Mouse (Mus musculus): ENCODE results near the gene Uckl1. TPM values are rescaled to one million over a fixed set of nuclear protein-coding genes. Genes with fewer than 3 reads are reported as not detected.

The Uckl1 gene
- polyA plus RNA-seq, 1 experiment, result 37.5 TPM

GRCm38 (mm10) chr2:181591528-181592085 is 6.9 kb upstream of the Uckl1 start, which contains the start of gene Prpf6:
TSS of gene Prpf6 (plus strand) at chr2:181591868.
- Histone ChIP-seq H3K4me3 (ENCODE audit: low read depth, low read length) (peak within 1 kb of the TSS; percentile 89), H3K9ac (ENCODE audit: low read depth, poor library complexity, severe bottlenecking) (peak within 1 kb of the TSS; percentile 98), H3K27me3 (ENCODE audit: control insufficient read depth, insufficient read depth, low read length, poor library complexity, severe bottlenecking) (no peaks in the 10 kb centered on the region), H3K4me1 (ENCODE audit: control insufficient read depth, insufficient read depth, low read length) (no peaks in the 10 kb centered on the region), H3K27ac (ENCODE audit: insufficient read depth, low read length) (no peak within 1 kb of the TSS), H3K36me3 (ENCODE audit: control insufficient read depth, insufficient read depth, low read length, poor library complexity, severe bottlenecking) (peaks cover 8% of the 10 kb centered on the region; the same call in 1 of the 2 replicates), H3K9me3 (replicated peaks; ENCODE audit: control insufficient read depth, insufficient read depth, low read length, poor library complexity, severe bottlenecking) (no peaks in the 10 kb centered on the region)
- TF ChIP-seq POLR2A (IDR thresholded peaks at IDR 0.05; ENCODE audit: insufficient read depth, low read length), result no peak
- no peak for TF ChIP-seq EP300 (IDR thresholded peaks at IDR 0.05; ENCODE audit: insufficient read depth, low read depth, low read length)
- TF ChIP-seq CTCF (IDR thresholded peaks at IDR 0.05; ENCODE audit: low read depth, low read length), result no peak

- peaks cover 8% of the 10 kb centered on the region; the same call in 1 of the 2 replicates for H3K36me3 ChIP-seq (ENCODE audit: control insufficient read depth, insufficient read depth, low read length, poor library complexity, severe bottlenecking)
- TF ChIP-seq EP300 (IDR thresholded peaks at IDR 0.05; ENCODE audit: insufficient read depth, low read depth, low read length) (no peak), CTCF (IDR thresholded peaks at IDR 0.05; ENCODE audit: low read depth, low read length) (no peak), POLR2A (IDR thresholded peaks at IDR 0.05; ENCODE audit: insufficient read depth, low read length) (no peak)
- H3K4me1 ChIP-seq (ENCODE audit: control insufficient read depth, insufficient read depth, low read length), result no peaks in the 10 kb centered on the region
- no peaks in the 10 kb centered on the region for H3K27me3 ChIP-seq (ENCODE audit: control insufficient read depth, insufficient read depth, low read length, poor library complexity, severe bottlenecking)
- no peak overlapping the region for H3K9ac ChIP-seq (ENCODE audit: low read depth, poor library complexity, severe bottlenecking)
- H3K9me3 ChIP-seq (replicated peaks; ENCODE audit: control insufficient read depth, insufficient read depth, low read length, poor library complexity, severe bottlenecking), result no peaks in the 10 kb centered on the region
- no peak overlapping the region for H3K4me3 ChIP-seq (ENCODE audit: low read depth, low read length)
- no peak overlapping the region for H3K27ac ChIP-seq (ENCODE audit: insufficient read depth, low read length)
Observed at GRCm38 (mm10) chr2:181590471-181590870, 5.8 kb upstream of the Uckl1 start.

GRCm38 (mm10) chr2:181589732-181590105 is 5.0 kb upstream of the Uckl1 start:
- Histone ChIP-seq H3K27me3 (ENCODE audit: control insufficient read depth, insufficient read depth, low read length, poor library complexity, severe bottlenecking) (no peaks in the 10 kb centered on the region), H3K36me3 (ENCODE audit: control insufficient read depth, insufficient read depth, low read length, poor library complexity, severe bottlenecking) (peaks cover 8% of the 10 kb centered on the region; the same call in 1 of the 2 replicates), H3K4me3 (ENCODE audit: low read depth, low read length) (no peak overlapping the region), H3K27ac (ENCODE audit: insufficient read depth, low read length) (no peak overlapping the region), H3K9me3 (replicated peaks; ENCODE audit: control insufficient read depth, insufficient read depth, low read length, poor library complexity, severe bottlenecking) (no peaks in the 10 kb centered on the region), H3K4me1 (ENCODE audit: control insufficient read depth, insufficient read depth, low read length) (no peaks in the 10 kb centered on the region), H3K9ac (ENCODE audit: low read depth, poor library complexity, severe bottlenecking) (no peak overlapping the region)
- TF ChIP-seq CTCF (IDR thresholded peaks at IDR 0.05; ENCODE audit: low read depth, low read length) (no peak), EP300 (IDR thresholded peaks at IDR 0.05; ENCODE audit: insufficient read depth, low read depth, low read length) (no peak), POLR2A (IDR thresholded peaks at IDR 0.05; ENCODE audit: insufficient read depth, low read length) (no peak)

- Histone ChIP-seq H3K27me3 (ENCODE audit: control insufficient read depth, insufficient read depth, low read length, poor library complexity, severe bottlenecking) (no peaks in the 10 kb centered on the region), H3K4me3 (ENCODE audit: low read depth, low read length) (no peak overlapping the region), H3K4me1 (ENCODE audit: control insufficient read depth, insufficient read depth, low read length) (no peaks in the 10 kb centered on the region), H3K9ac (ENCODE audit: low read depth, poor library complexity, severe bottlenecking) (no peak overlapping the region), H3K27ac (ENCODE audit: insufficient read depth, low read length) (no peak overlapping the region), H3K36me3 (ENCODE audit: control insufficient read depth, insufficient read depth, low read length, poor library complexity, severe bottlenecking) (peaks cover 8% of the 10 kb centered on the region; the same call in 1 of the 2 replicates), H3K9me3 (replicated peaks; ENCODE audit: control insufficient read depth, insufficient read depth, low read length, poor library complexity, severe bottlenecking) (no peaks in the 10 kb centered on the region)
- no peak for TF ChIP-seq CTCF (IDR thresholded peaks at IDR 0.05; ENCODE audit: low read depth, low read length)
- no peak for TF ChIP-seq POLR2A (IDR thresholded peaks at IDR 0.05; ENCODE audit: insufficient read depth, low read length)
- no peak for TF ChIP-seq EP300 (IDR thresholded peaks at IDR 0.05; ENCODE audit: insufficient read depth, low read depth, low read length)
Observed at GRCm38 (mm10) chr2:181589011-181589731, 4.5 kb upstream of the Uckl1 start.

GRCm38 (mm10) chr2:181588229-181588780 is 3.6 kb upstream of the Uckl1 start:
- H3K4me1 ChIP-seq (ENCODE audit: control insufficient read depth, insufficient read depth, low read length), result no peaks in the 10 kb centered on the region
- no peak overlapping the region for H3K4me3 ChIP-seq (ENCODE audit: low read depth, low read length)
- H3K36me3 ChIP-seq (ENCODE audit: control insufficient read depth, insufficient read depth, low read length, poor library complexity, severe bottlenecking), result peaks cover 8% of the 10 kb centered on the region; the same call in 1 of the 2 replicates
- no peak overlapping the region for H3K9ac ChIP-seq (ENCODE audit: low read depth, poor library complexity, severe bottlenecking)
- H3K9me3 ChIP-seq (replicated peaks; ENCODE audit: control insufficient read depth, insufficient read depth, low read length, poor library complexity, severe bottlenecking), result no peaks in the 10 kb centered on the region
- TF ChIP-seq POLR2A (IDR thresholded peaks at IDR 0.05; ENCODE audit: insufficient read depth, low read length), result no peak
- TF ChIP-seq CTCF (IDR thresholded peaks at IDR 0.05; ENCODE audit: low read depth, low read length), result no peak
- TF ChIP-seq EP300 (IDR thresholded peaks at IDR 0.05; ENCODE audit: insufficient read depth, low read depth, low read length), result no peak
- H3K27me3 ChIP-seq (ENCODE audit: control insufficient read depth, insufficient read depth, low read length, poor library complexity, severe bottlenecking), result no peaks in the 10 kb centered on the region
- H3K27ac ChIP-seq (ENCODE audit: insufficient read depth, low read length), result no peak overlapping the region

GRCm38 (mm10) chr2:181587796-181588195 is 3.1 kb upstream of the Uckl1 start:
- H3K27ac ChIP-seq (ENCODE audit: insufficient read depth, low read length), result no peak overlapping the region
- no peaks in the 10 kb centered on the region for H3K27me3 ChIP-seq (ENCODE audit: control insufficient read depth, insufficient read depth, low read length, poor library complexity, severe bottlenecking)
- peaks cover 8% of the 10 kb centered on the region; the same call in 1 of the 2 replicates for H3K36me3 ChIP-seq (ENCODE audit: control insufficient read depth, insufficient read depth, low read length, poor library complexity, severe bottlenecking)
- H3K4me1 ChIP-seq (ENCODE audit: control insufficient read depth, insufficient read depth, low read length), result no peaks in the 10 kb centered on the region
- TF ChIP-seq CTCF (IDR thresholded peaks at IDR 0.05; ENCODE audit: low read depth, low read length) (peak; percentile 46), EP300 (IDR thresholded peaks at IDR 0.05; ENCODE audit: insufficient read depth, low read depth, low read length) (no peak), POLR2A (IDR thresholded peaks at IDR 0.05; ENCODE audit: insufficient read depth, low read length) (no peak)
- H3K9ac ChIP-seq (ENCODE audit: low read depth, poor library complexity, severe bottlenecking), result no peak overlapping the region
- H3K9me3 ChIP-seq (replicated peaks; ENCODE audit: control insufficient read depth, insufficient read depth, low read length, poor library complexity, severe bottlenecking), result no peaks in the 10 kb centered on the region
- H3K4me3 ChIP-seq (ENCODE audit: low read depth, low read length), result no peak overlapping the region
